Mouse (Mus musculus) 416B (cell line): Measurements from ENCODE around the gene Ergic1.
A peak's percentile ranks its signal among the peaks of the same experiment; 100 is the strongest.

Source experiments
- DNase-seq: peaks from one replicate; pipeline ENCODE4 v3.0.0; 2011; ENCODE audit warnings: low read depth

Ergic1 gene

DNA sequence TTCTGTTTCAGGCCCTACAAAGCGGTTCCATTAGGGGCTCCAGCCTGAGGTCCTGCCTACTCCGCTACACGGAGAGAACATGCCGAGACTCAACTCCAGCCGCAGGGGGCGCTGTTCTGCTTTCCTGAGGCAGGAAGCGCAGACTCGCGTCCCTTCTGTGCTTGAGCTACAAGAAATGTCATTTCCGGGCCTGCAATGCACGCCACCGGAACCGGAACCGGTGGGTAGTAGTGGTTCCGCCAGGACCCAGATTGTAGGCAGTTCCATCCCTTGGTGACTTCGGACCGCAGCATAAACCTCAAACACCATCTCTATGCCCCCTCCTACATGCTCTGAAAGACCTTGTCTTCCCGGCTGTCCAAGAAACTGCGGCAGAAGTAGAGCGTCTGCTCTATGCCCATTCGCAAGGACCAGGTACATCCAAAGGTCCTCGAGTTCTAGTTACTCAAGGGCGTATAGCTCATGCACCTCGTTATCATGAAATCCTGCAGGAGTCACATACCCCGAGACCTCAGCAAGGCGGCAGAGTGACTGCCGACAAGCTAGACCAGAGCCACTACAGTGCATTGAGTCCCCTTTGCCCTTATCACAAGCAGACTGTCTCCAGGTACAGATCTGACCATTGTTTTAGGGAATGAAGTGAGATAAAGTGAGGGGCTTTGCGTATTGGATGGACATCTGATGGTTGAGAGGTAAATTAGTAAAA is 101.8 kb downstream of the Ergic1 start, which contains the start of gene Atp6v0e:
Gene Atp6v0e, plus strand, starts transcription at position 254 of the 706 bp plus-strand sequence.
- peak; percentile 98 for DNase-seq

DNA sequence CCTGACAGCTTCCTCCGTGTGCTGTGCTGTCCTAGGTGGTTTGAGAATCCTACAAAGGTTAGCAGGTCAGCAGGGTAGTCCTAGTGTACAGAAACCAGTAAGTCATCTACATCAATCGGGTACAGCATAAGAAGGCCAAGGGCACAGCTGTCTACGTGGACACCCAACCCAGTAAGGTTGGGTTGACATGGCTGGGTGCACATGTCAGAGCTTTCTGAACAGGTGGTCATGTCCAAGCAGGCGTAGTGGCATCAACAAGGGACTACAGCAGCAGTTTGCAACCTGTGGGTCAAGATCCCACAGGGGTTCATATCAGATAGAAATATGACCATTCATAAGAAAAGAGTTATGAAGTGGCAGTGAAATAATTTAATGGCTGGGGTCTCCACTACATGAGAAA is 104.3 kb downstream of the Ergic1 start:
- DNase-seq, result no peak

DNA sequence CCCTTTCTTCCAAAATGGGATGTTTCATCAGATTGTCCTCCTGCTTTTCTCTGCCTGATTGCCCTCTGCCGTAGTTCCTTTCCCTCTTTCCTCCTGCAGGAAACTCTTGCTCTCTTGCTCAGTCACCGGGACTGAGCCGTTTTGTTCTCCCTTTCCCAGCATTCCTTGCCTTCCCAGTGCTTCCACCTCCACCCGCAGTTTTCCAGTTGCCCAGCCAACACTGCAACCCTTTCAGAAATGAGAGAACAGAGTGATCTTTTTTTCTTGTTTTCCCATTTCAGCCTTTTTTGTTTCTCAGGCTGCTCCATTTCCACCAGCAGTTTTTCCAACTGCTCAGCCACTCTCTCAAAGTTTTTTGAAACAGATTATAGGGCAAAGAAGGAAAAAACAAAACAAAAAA is 110.0 kb downstream of the Ergic1 start:
- DNase-seq, result no peak

DNA sequence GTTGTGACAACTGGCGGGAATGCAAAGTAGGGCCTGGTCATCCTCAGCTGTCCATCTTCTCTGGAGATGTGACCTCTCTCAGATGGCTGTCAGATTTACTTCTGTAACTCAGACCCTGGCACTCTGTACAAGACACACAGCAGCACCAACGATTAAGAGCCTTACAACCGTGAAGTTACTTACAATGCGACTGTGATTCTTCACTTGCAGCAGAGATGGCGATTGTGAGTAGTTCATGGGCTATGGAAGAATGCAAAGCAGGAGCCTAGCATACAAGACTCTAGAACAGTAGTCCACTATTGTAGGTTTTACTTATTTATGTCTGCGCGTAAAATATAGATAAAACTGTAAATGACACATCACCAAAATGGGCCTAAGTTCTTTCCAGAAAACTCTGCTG is 114.6 kb downstream of the Ergic1 start:
- DNase-seq, result no peak

DNA sequence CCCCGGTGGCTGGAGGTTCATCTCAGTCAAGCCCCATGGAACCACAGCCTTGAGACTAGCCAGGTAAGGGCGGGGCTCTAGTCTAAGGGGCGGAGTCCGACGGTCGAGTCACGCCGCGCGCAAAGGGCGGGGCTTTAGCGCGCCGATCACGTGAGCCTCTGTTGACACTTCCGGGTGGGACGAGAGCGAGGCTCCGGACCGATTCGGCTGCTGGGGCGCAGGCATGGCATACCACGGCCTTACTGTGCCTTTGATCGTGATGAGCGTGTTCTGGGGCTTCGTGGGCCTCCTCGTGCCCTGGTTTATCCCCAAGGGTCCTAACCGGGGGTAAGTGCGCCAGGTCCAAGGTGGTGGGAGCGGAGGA is 114.9 kb downstream of the Ergic1 start:
- DNase-seq, result peak; percentile 89

DNA sequence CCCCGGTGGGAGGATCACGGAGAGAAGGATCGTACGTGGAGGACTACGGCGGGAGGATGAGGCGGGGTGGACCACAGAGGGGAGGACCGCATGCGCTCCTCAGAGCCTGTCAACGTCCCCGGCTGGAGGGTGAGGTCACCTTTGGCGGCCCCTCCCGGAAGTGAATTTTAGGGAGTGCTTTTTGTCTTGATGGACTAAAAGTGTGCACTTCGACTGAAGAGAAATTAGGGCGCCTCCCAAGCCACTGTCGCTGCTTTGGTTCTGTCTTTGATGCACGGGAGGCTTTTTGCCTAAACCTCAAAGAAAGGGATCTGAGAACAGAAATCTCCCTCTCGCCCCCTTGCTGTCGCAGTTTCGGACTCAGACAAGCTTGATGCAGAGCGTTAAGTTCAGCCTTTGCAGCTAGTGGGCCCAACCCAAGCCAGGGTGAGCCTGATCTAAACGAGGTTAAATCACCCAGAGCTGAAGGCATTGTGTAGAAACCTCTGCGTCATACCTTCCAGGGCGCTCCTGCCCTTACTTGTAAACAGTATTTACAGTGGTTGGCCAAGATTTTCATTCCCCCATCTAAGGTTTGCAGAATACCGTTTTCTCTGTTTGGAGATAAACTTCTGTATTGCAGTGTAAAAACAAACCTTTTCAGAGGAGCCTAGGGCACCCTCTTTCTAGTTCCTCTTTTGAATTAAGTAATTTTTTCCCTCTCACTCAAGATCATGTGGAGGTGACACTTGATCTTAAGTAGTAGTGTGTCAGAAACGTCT is 115.5 kb downstream of the Ergic1 start:
- DNase-seq, result peak; percentile 81

DNA sequence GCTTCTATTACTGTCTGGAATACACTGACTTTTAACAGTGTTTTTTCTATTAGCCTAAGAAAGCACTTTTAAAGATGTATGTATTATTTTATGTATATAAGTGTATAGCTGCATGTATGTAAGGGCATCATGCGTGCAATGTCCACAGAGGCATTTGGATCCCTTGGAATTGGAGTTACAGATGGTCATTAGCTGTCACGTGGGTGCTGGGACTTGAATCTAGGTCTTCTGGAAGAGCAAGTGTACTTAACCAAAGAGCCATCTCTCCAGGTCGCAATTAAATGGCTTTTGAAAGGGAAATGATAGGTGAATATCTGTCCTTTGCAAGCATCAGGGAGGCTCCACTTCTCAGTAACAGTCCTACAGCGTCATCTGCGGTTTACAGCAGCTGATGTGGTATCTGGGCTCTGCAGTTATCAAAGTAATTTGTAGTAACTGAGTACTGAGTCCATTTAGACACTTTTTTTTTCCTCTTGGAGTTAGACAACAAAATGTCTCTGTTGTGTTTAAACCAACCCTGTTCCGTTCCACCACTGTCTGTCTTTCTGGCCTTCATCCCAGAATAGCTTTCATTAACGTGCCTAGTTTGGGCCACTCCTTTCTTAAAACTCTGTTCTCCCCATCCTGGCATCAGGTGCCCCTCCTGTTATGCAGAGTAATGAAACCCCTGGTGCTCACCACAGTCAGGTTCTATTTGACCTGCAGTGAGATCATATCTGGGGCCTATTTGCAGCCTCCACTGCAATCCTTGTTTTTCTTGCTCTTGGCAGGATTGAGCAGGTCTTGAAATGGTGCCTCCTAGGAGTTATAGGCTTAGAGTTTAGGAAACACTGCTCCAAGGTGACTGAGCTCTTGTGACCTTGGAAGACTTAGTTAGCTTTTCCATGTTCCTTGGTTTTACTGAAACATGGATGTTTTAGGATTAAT is 116.7 kb downstream of the Ergic1 start:
- no peak for DNase-seq

DNA sequence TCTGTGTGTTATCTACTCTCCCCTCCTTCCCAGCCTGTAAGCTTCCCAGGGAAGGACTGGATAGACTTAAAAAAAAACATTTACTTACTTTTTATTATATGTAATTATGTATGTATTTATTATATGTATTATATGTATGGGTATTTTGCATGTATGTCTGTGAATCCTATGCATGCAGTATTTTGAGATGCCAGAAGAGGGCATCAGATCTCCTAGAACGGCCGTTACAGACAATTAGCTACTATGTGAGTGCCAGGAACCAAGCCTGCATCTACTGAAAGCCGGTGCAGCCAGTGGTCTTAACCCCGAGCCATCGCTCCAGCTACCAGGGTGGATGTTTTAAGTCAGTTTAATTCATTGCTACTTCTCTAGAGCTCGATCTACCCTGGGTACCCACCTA is 120.0 kb downstream of the Ergic1 start:
- peak; percentile 28 for DNase-seq

DNA sequence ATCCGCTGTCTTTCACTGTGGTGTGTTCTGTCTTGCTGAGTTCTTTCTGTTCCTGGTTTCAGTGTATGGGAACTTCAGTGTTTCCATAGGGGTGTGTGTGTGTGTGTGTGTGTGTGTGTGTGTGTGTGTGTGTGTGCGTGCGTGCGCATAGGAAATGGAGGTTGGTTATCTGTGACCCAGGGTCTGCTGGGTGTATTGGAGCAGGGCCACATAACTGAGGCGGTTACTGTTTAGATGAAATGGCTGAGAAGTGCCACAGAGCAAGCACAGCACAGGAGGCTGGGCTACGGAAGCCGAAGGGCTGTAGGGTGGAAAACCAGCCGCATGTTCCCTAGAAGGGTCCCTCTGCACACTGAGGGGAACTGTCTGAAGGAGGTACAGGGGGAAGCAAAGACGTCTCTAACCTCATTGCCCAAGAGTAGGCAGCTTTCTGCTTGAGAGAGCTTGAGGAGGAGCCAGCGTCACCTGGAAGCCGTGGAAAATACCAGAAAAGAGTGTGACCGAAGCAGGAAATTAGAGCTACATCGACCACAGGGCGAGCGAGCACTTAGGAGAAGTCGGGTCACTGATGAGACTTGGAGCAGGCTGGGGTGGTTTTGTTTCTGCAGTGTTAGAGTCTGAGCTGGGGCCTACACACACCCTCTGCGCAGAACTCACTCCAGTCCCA is 125.2 kb downstream of the Ergic1 start:
- no peak for DNase-seq

DNA sequence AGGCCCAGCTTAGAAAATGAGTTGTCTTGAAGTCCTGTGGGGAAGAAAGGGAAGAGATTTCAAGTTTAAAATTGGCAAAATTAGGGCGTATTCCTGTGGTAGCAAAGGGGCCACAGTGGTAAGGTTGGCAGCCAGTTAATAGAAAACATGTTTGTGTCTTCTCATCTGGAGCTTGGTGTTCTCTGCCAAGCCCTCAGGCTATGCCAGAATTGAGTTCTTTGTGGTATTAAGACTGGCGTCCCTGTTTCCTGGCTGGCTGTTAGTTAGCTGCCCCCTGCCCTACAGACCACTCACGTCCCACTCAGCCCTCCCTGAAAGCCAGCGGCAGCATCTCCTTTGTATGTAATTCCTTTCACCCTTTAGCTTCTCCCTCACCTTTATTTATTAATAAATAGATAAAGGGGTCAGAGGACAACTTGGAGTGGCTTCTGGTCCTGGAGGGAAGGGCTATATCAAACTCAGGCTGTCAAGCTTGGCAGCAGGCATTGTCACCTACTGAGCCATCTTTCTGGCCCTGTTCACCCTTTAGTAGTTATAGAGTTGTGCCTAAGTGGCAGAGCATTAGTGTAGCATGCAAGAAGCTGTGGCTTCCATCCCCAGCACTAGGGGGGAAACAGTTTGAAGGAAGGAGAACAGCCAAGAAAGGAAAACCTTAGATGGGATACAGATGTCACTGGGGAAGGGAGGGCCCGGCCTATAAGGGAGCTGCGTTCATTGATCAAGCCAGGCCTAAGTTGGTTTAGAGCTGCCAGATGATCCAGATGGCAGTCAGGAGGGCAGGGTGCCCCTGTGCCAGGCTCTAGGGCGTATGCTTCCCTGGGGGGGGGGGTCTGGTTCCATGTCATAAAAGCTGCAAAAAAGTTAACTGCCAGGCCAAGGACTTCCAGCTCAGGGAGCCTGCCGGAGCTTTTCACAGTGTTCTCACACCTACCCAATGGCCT is 127.8 kb downstream of the Ergic1 start:
- no peak for DNase-seq

DNA sequence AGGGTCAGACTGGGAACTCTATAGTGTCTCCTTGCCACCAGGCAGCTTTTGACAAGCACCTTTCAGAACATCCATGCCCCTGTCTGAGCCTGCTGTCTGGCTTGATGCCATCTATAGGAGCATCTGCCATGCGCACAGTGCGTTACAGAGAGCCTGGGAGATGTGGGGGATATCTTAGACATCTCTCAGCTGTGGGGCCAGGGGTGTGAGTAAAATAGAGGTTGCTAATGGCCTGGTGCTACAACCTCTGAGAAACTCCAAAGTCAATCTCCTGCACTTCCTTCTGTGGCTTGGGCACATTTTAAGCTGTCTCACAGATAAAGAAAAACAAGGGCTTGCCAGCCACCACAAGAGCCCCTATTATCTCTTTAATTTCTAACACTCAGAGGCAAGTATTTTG is 128.5 kb downstream of the Ergic1 start:
- DNase-seq, result no peak

DNA sequence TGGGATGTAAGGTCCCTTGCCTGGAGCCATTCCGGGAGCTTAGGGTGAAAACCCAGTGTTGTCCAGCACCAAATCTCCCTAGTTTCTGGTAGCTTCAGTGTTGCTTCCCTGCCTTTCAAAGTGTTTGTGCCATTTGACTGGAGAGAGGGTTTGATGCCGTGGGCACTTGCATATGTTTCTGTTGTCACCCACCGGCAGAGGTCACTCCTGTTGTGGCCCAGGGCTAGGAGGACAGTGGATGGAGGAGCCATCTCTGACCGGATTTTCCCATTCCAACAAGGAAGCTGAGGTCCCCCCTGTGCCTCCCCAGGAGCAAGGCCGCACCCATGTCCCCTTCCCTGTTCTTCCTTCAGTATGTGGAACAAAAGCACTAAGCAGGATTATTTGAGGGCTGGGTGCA is 128.9 kb downstream of the Ergic1 start:
- DNase-seq, result no peak

DNA sequence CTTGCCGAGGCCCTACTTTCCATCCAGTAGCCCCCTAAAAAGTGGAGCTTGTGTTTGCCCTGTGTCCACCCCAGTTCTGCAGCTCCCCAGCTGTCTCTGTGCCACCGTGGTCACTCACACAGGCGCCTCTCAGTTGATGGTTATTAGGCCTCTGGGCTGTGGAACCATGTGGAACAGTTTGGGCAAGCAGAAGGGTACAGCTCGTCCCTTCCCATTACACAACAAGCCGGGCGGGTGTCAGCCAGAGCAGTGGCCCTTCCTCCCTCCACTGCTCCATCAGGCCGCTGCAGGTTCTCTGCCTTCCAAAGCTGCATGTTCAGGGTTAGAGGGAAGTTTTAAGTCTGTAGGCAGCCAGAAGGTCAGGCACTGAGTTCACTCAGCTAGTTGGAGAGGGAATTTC is 129.8 kb downstream of the Ergic1 start:
- no peak for DNase-seq

DNA sequence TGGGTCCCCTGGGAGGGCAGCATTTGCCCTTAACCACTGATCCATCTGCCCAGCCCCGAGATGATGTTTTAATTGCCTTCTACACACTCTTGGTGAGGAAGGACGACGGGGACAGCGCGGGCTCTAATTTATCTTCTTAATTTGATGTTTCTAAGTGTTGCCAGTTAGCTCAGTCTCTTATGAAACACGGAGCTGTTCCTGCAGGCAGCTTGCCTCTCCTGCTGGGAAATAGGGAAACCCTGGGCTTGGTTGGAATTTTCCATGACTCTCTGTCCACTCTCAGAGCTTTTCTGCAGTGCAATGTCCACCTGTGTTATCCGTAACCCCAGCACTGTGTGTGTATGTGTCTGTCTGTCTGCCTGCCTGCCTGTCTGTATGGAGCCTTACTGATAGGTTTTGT is 132.1 kb downstream of the Ergic1 start:
- no peak for DNase-seq

DNA sequence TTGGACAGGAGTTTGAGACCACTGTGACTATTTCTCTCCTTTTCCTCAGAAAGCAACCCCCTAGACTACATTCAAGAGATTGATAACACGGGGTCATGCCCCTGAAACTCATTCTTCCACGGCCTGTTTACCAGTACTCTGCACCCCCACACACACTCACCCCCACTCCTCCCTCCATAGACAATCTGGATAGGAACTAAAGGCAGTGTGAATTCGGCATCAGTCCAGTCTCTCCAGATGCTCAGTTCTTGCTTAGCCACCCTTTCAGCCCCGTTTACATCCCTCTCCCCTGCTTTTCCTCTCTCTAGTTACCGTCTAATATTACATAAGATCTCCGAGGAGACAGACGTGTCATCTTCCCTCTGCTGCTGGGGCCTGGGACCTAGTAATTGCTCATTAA is 132.9 kb downstream of the Ergic1 start:
- no peak for DNase-seq

DNA sequence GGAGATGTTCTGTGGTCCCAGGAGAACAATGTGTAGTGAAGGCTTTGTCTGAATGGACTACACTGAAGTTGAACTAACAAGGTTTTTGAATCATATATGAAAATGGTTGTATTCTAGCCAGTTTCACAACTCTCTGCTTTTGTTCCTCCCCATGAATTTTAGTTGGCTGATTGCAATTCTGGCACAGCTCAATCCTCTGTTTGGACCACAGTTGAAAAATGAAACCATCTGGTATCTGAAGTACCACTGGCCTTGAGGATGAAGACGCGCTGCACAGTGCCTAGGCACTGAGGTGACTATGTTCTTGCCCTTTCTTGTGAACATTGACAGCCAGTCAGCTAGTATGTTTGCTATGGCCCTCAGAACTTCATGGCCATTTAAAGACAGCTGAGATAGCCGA is 133.9 kb downstream of the Ergic1 start:
- no peak for DNase-seq

DNA sequence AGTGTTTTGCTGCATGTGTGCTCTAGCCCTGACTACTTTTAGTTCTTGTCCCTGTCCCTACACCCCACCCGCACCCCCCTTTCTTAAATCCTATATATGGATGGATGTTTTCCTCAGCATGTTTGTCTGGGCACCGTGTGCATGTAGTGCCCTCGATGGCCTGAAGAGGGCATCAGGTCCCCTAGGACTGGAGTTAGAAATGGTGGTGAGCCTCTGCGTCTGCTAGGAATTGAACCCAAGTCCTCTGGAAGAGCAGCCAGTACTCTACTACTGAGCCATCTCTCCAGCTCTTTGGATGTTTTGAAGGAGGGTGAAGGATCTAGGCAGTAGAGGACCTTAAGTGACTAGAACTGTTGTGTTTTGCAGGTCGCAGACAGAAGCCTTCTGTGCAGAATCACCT is 137.6 kb downstream of the Ergic1 start:
- peak; percentile 36 for DNase-seq

DNA sequence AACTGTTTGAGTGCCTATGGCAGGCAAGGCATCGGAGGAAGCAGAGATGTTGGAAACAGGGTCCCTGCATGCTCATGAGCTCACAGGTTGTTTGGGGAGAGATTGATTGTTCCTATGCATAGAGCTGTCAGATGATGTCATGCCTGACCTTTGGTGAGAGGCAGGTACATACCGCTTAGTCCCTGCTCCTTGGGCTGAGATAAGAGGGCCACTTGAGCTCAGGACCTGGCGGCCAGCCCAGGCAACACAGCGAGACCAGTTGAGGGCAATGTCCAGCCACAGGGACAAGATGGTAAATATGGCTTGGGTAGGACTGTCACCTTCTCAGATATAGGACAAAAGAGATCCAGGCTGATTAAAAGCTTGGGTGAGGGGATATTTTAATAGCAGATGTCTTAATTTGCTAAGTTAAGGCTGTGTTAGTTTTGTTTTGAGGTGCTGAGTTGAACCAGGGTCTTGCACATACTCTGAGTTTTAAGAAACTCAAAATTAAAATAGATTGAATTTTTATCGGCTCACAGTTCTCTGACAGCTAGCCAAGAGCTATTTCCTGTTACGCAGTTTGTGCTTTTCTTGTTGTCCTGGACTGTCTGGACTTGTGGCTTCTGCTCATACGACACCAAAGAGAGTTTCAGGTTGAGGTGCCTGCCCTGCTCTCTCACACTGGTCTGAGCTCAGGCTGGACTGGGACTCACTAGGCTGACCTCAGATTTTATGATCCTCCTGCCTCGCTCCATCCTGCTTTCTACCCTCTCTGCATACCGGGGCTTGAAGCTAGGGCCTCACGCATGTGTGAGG is 138.7 kb downstream of the Ergic1 start:
- no peak for DNase-seq

DNA sequence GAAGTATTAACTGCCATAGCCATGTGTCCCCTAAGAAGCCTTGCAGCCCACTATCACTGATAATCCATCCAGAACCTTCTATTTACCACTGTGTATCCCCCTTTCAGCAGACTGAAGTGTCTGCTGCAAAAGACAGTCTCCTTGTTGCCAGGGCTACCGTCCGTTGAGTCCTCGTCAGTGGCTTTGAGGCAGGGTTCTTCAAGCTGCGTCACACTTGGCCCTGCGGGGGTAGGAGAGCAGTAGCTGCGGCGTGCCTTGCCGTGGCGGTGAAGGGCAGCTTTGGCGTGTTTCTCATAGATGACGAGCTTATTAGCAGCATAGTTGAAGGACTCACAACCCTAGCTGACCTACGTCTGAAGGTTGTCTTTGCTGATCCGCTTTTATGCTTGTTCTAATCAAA is 140.3 kb downstream of the Ergic1 start:
- DNase-seq, result no peak

DNA sequence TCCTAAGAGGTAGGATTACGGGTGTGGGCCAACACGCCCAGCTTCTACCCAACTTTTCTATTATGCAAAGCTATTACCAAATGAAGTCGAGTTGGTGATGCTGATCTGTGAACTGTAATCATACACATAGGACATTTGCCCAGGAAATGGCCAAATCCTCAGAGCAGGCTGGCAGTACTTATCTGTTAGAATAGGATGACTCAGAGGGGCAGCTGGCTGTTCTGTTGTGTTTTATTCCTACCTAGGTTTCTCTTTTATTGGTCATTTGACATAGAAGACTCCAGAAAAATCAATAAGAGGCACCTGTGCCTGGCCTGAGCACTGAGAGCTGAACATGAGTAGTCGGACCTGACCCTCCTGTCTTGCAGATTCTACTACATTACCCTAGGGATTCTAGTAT is 141.3 kb downstream of the Ergic1 start:
- DNase-seq, result peak; percentile 48
